Mouse (Mus musculus): ENCODE measurements around the gene 4930558K02Rik. TPM values are rescaled to one million over a fixed set of nuclear protein-coding genes. Genes with fewer than 3 reads are reported as not detected.

Gene 4930558K02Rik
- total and polyA plus RNA-seq, 2 experiments from 2014 or later = not detected

DNA sequence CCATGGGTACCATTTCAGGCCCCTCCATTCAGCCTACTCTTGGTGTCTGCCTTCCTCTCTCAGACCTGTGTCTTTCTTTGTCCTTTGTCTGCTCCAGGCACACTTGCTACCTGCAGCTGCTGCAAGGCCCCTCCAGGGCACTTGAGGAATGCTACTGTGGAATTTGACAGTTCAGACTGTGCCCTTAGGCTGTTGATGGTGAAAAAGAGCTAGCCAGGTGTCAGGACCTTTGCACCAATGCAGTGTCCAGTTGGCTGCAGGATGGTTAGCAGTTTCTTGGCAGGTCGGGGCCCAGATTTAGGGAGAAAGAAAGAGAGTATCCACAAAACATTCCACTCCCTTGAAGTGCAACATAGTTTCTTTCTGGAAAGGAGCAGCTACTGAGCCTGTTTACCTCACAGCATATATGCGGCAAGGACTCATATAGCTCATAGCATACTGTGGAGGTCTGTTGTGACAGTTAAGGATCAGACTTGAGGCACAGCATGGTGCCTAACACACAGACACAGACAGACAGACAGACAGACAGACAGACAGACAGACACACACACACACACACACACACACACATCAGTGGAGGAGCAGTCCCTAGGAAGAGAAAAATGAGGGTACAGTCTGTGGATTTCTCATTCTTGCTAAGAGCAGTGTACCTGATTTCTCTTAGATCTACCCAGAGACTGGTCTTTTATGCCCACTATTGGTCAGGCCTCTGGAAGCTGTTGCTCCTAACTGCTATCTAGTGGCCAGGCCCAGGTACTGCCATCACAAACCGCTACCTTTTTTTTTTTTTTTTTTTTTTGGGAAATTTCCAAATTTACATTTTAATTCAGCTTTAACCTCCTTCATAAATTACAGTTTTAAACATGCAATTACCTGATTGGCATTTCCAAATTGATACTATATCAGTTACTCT lies 16.7 kb downstream of the 4930558K02Rik start:
- H3K27ac ChIP-seq (ENCODE audit: low read depth) = no peak overlapping the region
- H3K9me3 ChIP-seq (replicated peaks; ENCODE audit: control insufficient read depth, low read length) = no peaks in the 10 kb centered on the region
- no peak overlapping the region for H3K4me3 ChIP-seq (ENCODE audit: low read depth, low read length)
- peak; percentile 29 for DNase-seq (ENCODE audit: low spot score)
- ATAC-seq (ENCODE audit: insufficient read depth, low read depth) = no peak; the same call in 1 of the 2 replicates
- 43% methylated on average over 3 of the region's 3 CpGs for WGBS
- H3K27me3 ChIP-seq (ENCODE audit: control insufficient read depth, insufficient read depth, low read length) = no peaks in the 10 kb centered on the region
- no peak overlapping the region for H3K9ac ChIP-seq (replicated peaks; ENCODE audit: low read depth, low read length)
- no peak for TF ChIP-seq EP300 (IDR thresholded peaks at IDR 0.05; ENCODE audit: low read depth)
- TF ChIP-seq CTCF (IDR thresholded peaks at IDR 0.05; ENCODE audit: low read depth) = peak; percentile 60
- no peak overlapping the region for H3K4me2 ChIP-seq (ENCODE audit: low read depth, low read length)
- H3K36me3 ChIP-seq (replicated peaks; ENCODE audit: control insufficient read depth, insufficient read depth, low read length) = no peaks in the 10 kb centered on the region
- H3K4me1 ChIP-seq (ENCODE audit: control insufficient read depth, insufficient read depth) = no peaks in the 10 kb centered on the region

DNA sequence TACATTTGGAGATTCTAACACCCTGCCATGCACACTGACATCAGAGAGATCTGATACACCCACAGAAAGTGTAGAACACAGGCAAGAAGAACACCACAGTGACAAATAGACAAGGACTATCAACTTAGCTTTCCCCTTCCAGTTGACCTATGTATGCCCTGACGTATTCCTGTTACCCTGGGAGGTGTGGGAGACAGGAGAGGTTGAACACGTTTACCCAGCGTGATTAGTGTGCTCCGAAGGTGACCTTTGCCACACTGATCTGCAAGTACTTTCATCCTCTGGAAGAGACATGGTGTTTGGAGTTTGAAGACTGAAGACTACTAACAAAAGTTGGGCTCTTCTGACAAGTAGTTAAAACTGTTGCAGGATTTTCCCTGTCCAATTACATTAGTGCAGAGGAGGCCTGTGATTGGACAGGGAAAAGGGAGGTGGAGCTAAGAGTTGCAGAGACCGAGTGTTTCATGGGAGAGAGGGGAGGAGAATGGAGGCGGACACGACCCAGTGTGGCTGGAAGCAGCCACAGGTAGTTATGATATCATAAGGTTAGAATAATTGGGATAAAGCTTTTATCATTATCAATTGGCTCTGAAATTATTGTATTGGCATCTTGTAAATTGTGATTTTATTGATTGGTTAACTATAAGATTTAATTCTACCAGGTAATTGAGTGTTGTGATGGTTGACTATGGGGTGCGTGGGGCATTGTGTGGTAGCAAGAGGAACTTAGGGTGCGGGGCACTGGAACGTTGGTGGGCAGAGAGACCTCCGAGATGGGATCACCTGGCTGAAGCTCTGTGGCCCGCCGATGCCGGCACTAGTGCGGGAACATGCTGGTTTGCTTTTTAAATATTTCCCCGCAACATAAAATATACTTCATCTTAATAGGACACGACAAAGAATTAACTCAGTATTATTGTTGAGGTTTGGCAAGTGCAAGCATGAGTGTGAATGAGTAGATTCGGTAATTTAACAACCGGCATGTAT lies 21.2 kb downstream of the 4930558K02Rik start:
- Histone ChIP-seq H3K27ac (ENCODE audit: low read depth) (no peak overlapping the region), H3K4me2 (ENCODE audit: low read depth, low read length) (no peak overlapping the region), H3K36me3 (replicated peaks; ENCODE audit: control insufficient read depth, insufficient read depth, low read length) (no peaks in the 10 kb centered on the region), H3K27me3 (ENCODE audit: control insufficient read depth, insufficient read depth, low read length) (no peaks in the 10 kb centered on the region), H3K9ac (replicated peaks; ENCODE audit: low read depth, low read length) (no peak overlapping the region), H3K4me1 (ENCODE audit: control insufficient read depth, insufficient read depth) (no peaks in the 10 kb centered on the region), H3K4me3 (ENCODE audit: low read depth, low read length) (no peak overlapping the region), H3K9me3 (replicated peaks; ENCODE audit: control insufficient read depth, low read length) (no peaks in the 10 kb centered on the region)
- no peak for TF ChIP-seq CTCF (IDR thresholded peaks at IDR 0.05; ENCODE audit: low read depth)
- TF ChIP-seq EP300 (IDR thresholded peaks at IDR 0.05; ENCODE audit: low read depth) = no peak
- 73% methylated on average over 19 of the region's 19 CpGs for WGBS
- ATAC-seq (ENCODE audit: insufficient read depth, low read depth) (no peak), DNase-seq (ENCODE audit: low spot score) (no peak)

DNA sequence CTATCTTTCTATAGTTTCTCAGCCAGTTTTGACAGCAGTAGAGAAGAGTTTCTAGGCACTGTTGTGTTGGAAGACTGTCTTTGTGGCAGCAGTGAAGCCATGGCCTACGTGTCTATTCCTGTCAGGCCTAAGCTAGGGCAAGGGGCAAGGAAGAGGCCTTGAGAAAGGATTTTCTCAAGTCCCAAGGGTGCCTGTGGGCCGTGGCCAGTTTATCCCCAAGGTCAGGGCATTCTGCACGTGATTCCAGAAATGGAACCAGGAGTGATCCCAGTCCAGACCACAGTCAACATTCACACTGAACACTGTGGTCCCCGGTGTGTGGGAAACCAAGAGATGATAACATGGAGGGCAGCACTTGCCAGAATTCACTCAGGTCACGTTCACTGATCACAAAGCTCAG lies 23.6 kb downstream of the 4930558K02Rik start:
- Histone ChIP-seq H3K9me3 (replicated peaks; ENCODE audit: control insufficient read depth, low read length) (no peaks in the 10 kb centered on the region), H3K4me3 (ENCODE audit: low read depth, low read length) (no peak overlapping the region), H3K36me3 (replicated peaks; ENCODE audit: control insufficient read depth, insufficient read depth, low read length) (no peaks in the 10 kb centered on the region), H3K9ac (replicated peaks; ENCODE audit: low read depth, low read length) (no peak overlapping the region), H3K4me2 (ENCODE audit: low read depth, low read length) (no peak overlapping the region), H3K27ac (ENCODE audit: low read depth) (no peak overlapping the region), H3K4me1 (ENCODE audit: control insufficient read depth, insufficient read depth) (no peaks in the 10 kb centered on the region), H3K27me3 (ENCODE audit: control insufficient read depth, insufficient read depth, low read length) (no peaks in the 10 kb centered on the region)
- TF ChIP-seq CTCF (IDR thresholded peaks at IDR 0.05; ENCODE audit: low read depth) (no peak), EP300 (IDR thresholded peaks at IDR 0.05; ENCODE audit: low read depth) (no peak)
- DNase-seq (ENCODE audit: low spot score) (no peak), ATAC-seq (ENCODE audit: insufficient read depth, low read depth) (no peak)
- WGBS = 52% methylated on average over 5 of the region's 5 CpGs

DNA sequence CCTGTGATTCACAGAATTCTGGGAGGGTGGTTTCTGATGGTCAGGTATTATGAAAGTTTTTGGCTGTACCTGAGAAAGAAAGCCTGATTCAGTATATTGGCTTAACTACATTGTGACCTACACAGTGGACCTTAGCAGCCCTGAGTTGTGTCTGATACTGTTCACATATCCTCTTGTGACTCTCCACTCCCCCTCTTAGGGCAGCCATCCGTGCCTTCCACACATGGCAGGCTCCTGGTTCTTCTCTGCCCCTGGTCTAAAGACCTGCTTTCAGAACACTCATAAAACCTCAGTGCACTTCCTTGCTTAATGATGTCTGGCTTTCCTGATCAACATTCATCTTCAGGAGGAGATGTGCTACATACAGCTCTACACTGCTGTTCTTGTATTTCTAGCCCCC lies 26.8 kb downstream of the 4930558K02Rik start:
- Histone ChIP-seq H3K4me3 (ENCODE audit: low read depth, low read length) (no peak overlapping the region), H3K9me3 (replicated peaks; ENCODE audit: control insufficient read depth, low read length) (no peaks in the 10 kb centered on the region), H3K36me3 (replicated peaks; ENCODE audit: control insufficient read depth, insufficient read depth, low read length) (no peaks in the 10 kb centered on the region), H3K9ac (replicated peaks; ENCODE audit: low read depth, low read length) (no peak overlapping the region), H3K4me1 (ENCODE audit: control insufficient read depth, insufficient read depth) (no peaks in the 10 kb centered on the region), H3K27me3 (ENCODE audit: control insufficient read depth, insufficient read depth, low read length) (no peaks in the 10 kb centered on the region), H3K27ac (ENCODE audit: low read depth) (no peak overlapping the region), H3K4me2 (ENCODE audit: low read depth, low read length) (no peak overlapping the region)
- no peak for ATAC-seq (ENCODE audit: insufficient read depth, low read depth)
- TF ChIP-seq CTCF (IDR thresholded peaks at IDR 0.05; ENCODE audit: low read depth) (no peak), EP300 (IDR thresholded peaks at IDR 0.05; ENCODE audit: low read depth) (no peak)
- 33% methylated on average over 1 of the region's 1 CpGs for WGBS
- no peak for DNase-seq (ENCODE audit: low spot score)

DNA sequence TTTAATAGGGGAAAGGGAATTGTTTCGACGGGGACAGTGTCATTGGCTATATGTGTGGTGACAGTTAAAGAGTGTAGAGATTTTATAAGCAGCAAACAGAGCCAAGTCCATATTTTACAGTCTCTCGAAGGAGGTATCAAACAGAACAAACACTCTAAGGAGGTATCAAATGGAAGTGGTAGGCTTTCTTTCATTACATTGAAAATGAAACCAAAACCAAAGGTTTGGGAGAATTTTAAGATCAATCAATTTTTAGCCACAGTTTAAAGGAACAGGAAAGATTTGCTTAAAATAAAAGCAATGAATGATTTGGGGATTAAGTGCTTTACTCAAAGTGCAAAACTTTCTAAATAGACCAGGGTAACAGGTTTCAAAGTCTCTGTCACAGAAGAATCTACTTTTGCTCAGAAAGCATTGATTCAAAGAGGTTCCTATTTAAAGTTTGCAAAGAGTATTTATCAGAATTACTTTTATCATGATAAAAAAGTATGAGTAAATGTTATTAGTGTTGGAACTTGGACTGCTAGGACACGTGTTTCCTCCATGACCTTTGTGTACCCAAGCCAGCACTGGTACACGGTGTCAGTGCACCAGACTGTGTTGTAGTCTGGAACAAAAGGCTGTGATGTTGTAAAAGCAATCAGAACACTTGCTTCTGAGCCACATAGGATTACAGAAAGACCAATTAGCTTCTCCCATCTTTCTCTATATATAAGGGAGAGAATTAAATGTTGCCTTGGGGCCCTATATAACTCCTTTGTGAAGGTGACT lies 28.2 kb downstream of the 4930558K02Rik start:
- no peak overlapping the region for H3K27ac ChIP-seq (ENCODE audit: low read depth)
- no peaks in the 10 kb centered on the region for H3K36me3 ChIP-seq (replicated peaks; ENCODE audit: control insufficient read depth, insufficient read depth, low read length)
- no peaks in the 10 kb centered on the region for H3K27me3 ChIP-seq (ENCODE audit: control insufficient read depth, insufficient read depth, low read length)
- no peaks in the 10 kb centered on the region for H3K4me1 ChIP-seq (ENCODE audit: control insufficient read depth, insufficient read depth)
- ATAC-seq (ENCODE audit: insufficient read depth, low read depth) (no peak), DNase-seq (ENCODE audit: low spot score) (no peak)
- WGBS = 66% methylated on average over 5 of the region's 5 CpGs
- H3K9ac ChIP-seq (replicated peaks; ENCODE audit: low read depth, low read length) = no peak overlapping the region
- H3K4me2 ChIP-seq (ENCODE audit: low read depth, low read length) = no peak overlapping the region
- no peak overlapping the region for H3K4me3 ChIP-seq (ENCODE audit: low read depth, low read length)
- no peaks in the 10 kb centered on the region for H3K9me3 ChIP-seq (replicated peaks; ENCODE audit: control insufficient read depth, low read length)
- TF ChIP-seq EP300 (IDR thresholded peaks at IDR 0.05; ENCODE audit: low read depth) = no peak
- no peak for TF ChIP-seq CTCF (IDR thresholded peaks at IDR 0.05; ENCODE audit: low read depth)

Measured in heart, postnatal 0 days (tissue).